Mouse (Mus musculus): ENCODE measurements around the gene Cyp4f17.

- no peak for TF ChIP-seq POLR2A (IDR thresholded peaks at IDR 0.05; ENCODE audit: borderline replicate concordance, low read depth, low read length)
- TF ChIP-seq CTCF (IDR thresholded peaks at IDR 0.05; ENCODE audit: low read depth, low read length) = no peak
Observed at GRCm38 (mm10) chr17:32468494-32468893, 37.4 kb upstream of the Cyp4f17 start.

Data from bone marrow macrophage, adult 2 months (primary cell).